Mouse (Mus musculus): ENCODE measurements around the gene Ndrg4. TPM values are rescaled to one million over a fixed set of nuclear protein-coding genes. Genes with fewer than 3 reads are reported as not detected.
A peak's percentile ranks its signal among the peaks of the same experiment; 100 is the strongest.

Ndrg4 gene
- polyA plus RNA-seq, 1 experiment, result 1.2 TPM

DNA sequence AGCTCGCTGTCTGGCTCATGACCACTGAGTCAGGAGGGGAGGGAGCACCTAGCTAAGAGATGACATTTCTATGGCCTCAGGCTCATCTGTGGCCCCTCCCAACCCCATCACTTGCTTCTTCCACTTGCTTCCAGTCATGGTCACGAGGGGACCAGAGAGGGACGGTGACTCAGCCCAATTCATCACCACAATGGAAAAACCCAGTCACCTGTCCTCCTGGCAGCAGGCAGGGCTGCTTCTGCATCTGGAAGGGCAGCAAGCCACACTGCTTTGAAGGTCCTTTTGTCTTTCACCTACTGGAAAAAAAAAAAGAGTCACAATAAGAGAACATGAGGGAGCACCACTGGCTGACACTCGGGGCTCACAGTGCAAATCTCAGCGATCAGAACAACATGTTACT is 4.0 kb upstream of the Ndrg4 start:
- no peak for DNase-seq (ENCODE audit: low read depth in 1 of 2, low spot score in 2 of 2)
- TF ChIP-seq CTCF (IDR thresholded peaks at IDR 0.05; ENCODE audit: extremely low read depth, insufficient read depth, insufficient read length, insufficient replicate concordance) (no peak), POLR2A (IDR thresholded peaks at IDR 0.05; ENCODE audit: low read depth, low read length) (no peak)
- 51% methylated on average over 5 of the region's 5 CpGs for WGBS
- peaks cover 6% of the 10 kb centered on the region; the same call in 1 of the 2 replicates for H3K4me1 ChIP-seq (ENCODE audit: control insufficient read depth, insufficient read depth, insufficient read length)
- no peaks in the 10 kb centered on the region for H3K36me3 ChIP-seq (ENCODE audit: control insufficient read depth, insufficient read depth, low read length)
- no peak overlapping the region for H3K4me3 ChIP-seq (ENCODE audit: extremely low read depth, insufficient read depth, insufficient read length)
- no peak overlapping the region for H3K27ac ChIP-seq (ENCODE audit: insufficient read depth, low read length)
- H3K27me3 ChIP-seq (ENCODE audit: control insufficient read depth, insufficient read depth, low read length), result peaks cover 8% of the 10 kb centered on the region

- peaks cover 17% of the 10 kb centered on the region for H3K27me3 ChIP-seq (ENCODE audit: control insufficient read depth, insufficient read depth, low read length)
- H3K36me3 ChIP-seq (ENCODE audit: control insufficient read depth, insufficient read depth, low read length), result no peaks in the 10 kb centered on the region
- WGBS, result under 1% methylated on average over 28 of the region's 48 CpGs
- peak overlapping the region; percentile 39; the same call in 1 of the 2 replicates for H3K4me3 ChIP-seq (ENCODE audit: extremely low read depth, insufficient read depth, insufficient read length)
- peaks cover 11% of the 10 kb centered on the region; the same call in 1 of the 2 replicates for H3K4me1 ChIP-seq (ENCODE audit: control insufficient read depth, insufficient read depth, insufficient read length)
- H3K27ac ChIP-seq (ENCODE audit: insufficient read depth, low read length), result no peak overlapping the region
- no peak for DNase-seq (ENCODE audit: low read depth in 1 of 2, low spot score in 2 of 2)
- no peak for TF ChIP-seq CTCF (IDR thresholded peaks at IDR 0.05; ENCODE audit: extremely low read depth, insufficient read depth, insufficient read length, insufficient replicate concordance)
These were observed 827 bp downstream of the Ndrg4 start for GRCm38 (mm10) chr8:95677591-95678023.

GRCm38 (mm10) chr8:95678024-95678611 is 1.3 kb downstream of the Ndrg4 start:
- 1% methylated on average over 70 of the region's 70 CpGs for WGBS
- Histone ChIP-seq H3K36me3 (ENCODE audit: control insufficient read depth, insufficient read depth, low read length) (no peaks in the 10 kb centered on the region), H3K4me3 (ENCODE audit: extremely low read depth, insufficient read depth, insufficient read length) (peak overlapping the region; percentile 39; the same call in 1 of the 2 replicates), H3K27me3 (ENCODE audit: control insufficient read depth, insufficient read depth, low read length) (peaks cover 17% of the 10 kb centered on the region), H3K4me1 (ENCODE audit: control insufficient read depth, insufficient read depth, insufficient read length) (peaks cover 11% of the 10 kb centered on the region; the same call in 1 of the 2 replicates), H3K27ac (ENCODE audit: insufficient read depth, low read length) (no peak overlapping the region)
- TF ChIP-seq CTCF (IDR thresholded peaks at IDR 0.05; ENCODE audit: extremely low read depth, insufficient read depth, insufficient read length, insufficient replicate concordance) (no peak), POLR2A (IDR thresholded peaks at IDR 0.05; ENCODE audit: low read depth, low read length) (no peak)
- DNase-seq (ENCODE audit: low read depth in 1 of 2, low spot score in 2 of 2), result no peak

DNA sequence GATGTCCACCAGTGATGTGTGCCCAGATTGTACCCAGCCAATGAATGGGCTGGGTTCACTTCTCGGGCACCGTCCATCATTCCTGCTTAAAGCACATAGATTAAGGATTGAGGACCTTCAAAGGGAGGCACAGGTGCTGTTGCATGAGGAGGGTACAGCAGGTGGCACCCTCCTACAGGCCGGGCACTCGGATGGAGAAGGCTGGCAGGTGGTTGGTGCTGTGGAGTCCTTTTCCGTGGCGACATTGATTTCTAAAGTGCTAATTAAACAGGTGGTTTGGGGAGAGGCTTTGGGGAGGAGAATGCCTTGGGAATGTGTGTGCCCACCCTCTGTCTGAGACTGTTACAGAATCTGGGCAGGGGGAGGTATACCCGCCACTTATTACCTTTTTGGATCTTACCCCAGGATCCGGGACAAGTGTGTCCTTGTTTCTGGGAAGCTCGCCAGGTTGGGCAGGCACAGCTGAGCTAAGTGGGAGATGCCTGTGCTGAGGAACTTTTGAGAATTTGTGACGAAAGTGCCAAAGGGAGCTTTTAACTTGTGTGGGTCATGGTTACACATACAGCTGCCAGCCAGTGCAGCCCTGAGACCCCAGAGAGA is 11.4 kb downstream of the Ndrg4 start:
- H3K4me3 ChIP-seq (ENCODE audit: extremely low read depth, insufficient read depth, insufficient read length), result no peak overlapping the region
- 77% methylated on average over 10 of the region's 10 CpGs for WGBS
- H3K4me1 ChIP-seq (ENCODE audit: control insufficient read depth, insufficient read depth, insufficient read length), result no peaks in the 10 kb centered on the region
- no peak overlapping the region for H3K27ac ChIP-seq (ENCODE audit: insufficient read depth, low read length)
- H3K36me3 ChIP-seq (ENCODE audit: control insufficient read depth, insufficient read depth, low read length), result no peaks in the 10 kb centered on the region
- no peak for DNase-seq (ENCODE audit: low read depth in 1 of 2, low spot score in 2 of 2)
- 0 out of 2 replicates have a peak, but pooled peaks cover under 1% of the 10 kb centered on the region for H3K27me3 ChIP-seq (ENCODE audit: control insufficient read depth, insufficient read depth, low read length)
- TF ChIP-seq POLR2A (IDR thresholded peaks at IDR 0.05; ENCODE audit: low read depth, low read length), result no peak
- no peak for TF ChIP-seq CTCF (IDR thresholded peaks at IDR 0.05; ENCODE audit: extremely low read depth, insufficient read depth, insufficient read length, insufficient replicate concordance)

DNA sequence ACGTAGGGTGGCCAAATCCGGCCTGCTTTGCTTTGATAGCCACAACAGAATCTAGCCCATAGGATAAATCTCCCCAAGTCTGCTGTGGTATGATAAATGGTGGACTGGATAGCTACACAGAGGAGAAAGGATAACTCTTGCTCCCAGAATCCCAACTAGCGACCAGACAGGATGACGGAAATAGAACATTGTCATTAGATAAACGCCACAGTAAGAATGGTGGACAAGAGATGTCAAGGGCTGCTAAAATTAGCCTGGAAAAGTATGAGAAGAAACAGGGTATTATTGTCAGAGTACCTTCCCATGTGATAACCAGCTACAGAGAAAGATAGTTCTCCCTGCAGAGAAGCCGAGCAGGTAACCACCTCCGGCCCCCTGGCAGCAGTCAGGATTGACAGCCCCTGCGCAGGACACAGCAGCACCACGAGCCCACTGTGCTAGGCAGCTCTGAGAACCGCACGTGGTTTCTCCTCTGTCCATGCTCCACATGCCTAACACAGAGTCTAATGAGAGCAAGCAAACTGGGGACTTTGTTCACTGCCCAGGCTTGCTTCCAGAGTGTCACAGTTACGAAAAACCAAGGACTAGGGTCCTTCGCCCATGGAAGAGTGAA is 14.3 kb downstream of the Ndrg4 start:
- Histone ChIP-seq H3K4me1 (ENCODE audit: control insufficient read depth, insufficient read depth, insufficient read length) (no peaks in the 10 kb centered on the region), H3K27me3 (ENCODE audit: control insufficient read depth, insufficient read depth, low read length) (peaks cover 6% of the 10 kb centered on the region; the same call in 1 of the 2 replicates), H3K27ac (ENCODE audit: insufficient read depth, low read length) (no peak overlapping the region), H3K36me3 (ENCODE audit: control insufficient read depth, insufficient read depth, low read length) (no peaks in the 10 kb centered on the region), H3K4me3 (ENCODE audit: extremely low read depth, insufficient read depth, insufficient read length) (no peak overlapping the region)
- TF ChIP-seq CTCF (IDR thresholded peaks at IDR 0.05; ENCODE audit: extremely low read depth, insufficient read depth, insufficient read length, insufficient replicate concordance) (no peak), POLR2A (IDR thresholded peaks at IDR 0.05; ENCODE audit: low read depth, low read length) (no peak)
- DNase-seq (ENCODE audit: low read depth in 1 of 2, low spot score in 2 of 2), result no peak
- 77% methylated on average over 13 of the region's 13 CpGs for WGBS

DNA sequence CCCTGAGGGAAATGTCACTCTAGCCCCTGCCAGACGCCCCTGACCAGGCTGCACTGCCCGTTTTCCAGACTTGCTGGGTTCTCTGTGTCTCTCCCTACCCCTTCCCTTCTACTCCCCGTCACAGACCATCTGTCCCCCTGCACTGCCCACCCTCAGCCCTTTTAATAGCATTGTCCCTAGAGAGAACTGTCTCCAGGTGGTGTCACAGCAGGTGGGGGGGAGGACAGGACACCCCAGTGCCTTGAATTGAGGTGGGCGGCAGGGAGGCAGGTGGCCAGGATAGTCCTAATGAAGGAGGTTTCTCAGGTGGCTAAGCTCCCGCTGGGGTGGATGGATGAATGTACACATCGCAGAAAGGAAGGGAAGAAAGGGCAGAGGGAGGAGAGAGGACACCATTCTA is 17.9 kb downstream of the Ndrg4 start:
- Histone ChIP-seq H3K27ac (ENCODE audit: insufficient read depth, low read length) (no peak overlapping the region), H3K4me1 (ENCODE audit: control insufficient read depth, insufficient read depth, insufficient read length) (no peaks in the 10 kb centered on the region), H3K4me3 (ENCODE audit: extremely low read depth, insufficient read depth, insufficient read length) (no peak overlapping the region), H3K36me3 (ENCODE audit: control insufficient read depth, insufficient read depth, low read length) (no peaks in the 10 kb centered on the region), H3K27me3 (ENCODE audit: control insufficient read depth, insufficient read depth, low read length) (peaks cover 6% of the 10 kb centered on the region)
- no peak for TF ChIP-seq POLR2A (IDR thresholded peaks at IDR 0.05; ENCODE audit: low read depth, low read length)
- no peak for TF ChIP-seq CTCF (IDR thresholded peaks at IDR 0.05; ENCODE audit: extremely low read depth, insufficient read depth, insufficient read length, insufficient replicate concordance)
- no peak for DNase-seq (ENCODE audit: low read depth in 1 of 2, low spot score in 2 of 2)
- 40% methylated on average over 6 of the region's 6 CpGs for WGBS

- no peak for TF ChIP-seq CTCF (IDR thresholded peaks at IDR 0.05; ENCODE audit: extremely low read depth, insufficient read depth, insufficient read length, insufficient replicate concordance)
- no peak for TF ChIP-seq POLR2A (IDR thresholded peaks at IDR 0.05; ENCODE audit: low read depth, low read length)
- Histone ChIP-seq H3K4me3 (ENCODE audit: extremely low read depth, insufficient read depth, insufficient read length) (no peak overlapping the region), H3K4me1 (ENCODE audit: control insufficient read depth, insufficient read depth, insufficient read length) (no peaks in the 10 kb centered on the region), H3K27ac (ENCODE audit: insufficient read depth, low read length) (no peak overlapping the region), H3K27me3 (ENCODE audit: control insufficient read depth, insufficient read depth, low read length) (peaks cover 6% of the 10 kb centered on the region), H3K36me3 (ENCODE audit: control insufficient read depth, insufficient read depth, low read length) (no peaks in the 10 kb centered on the region)
- 79% methylated on average over 8 of the region's 8 CpGs for WGBS
- DNase-seq (ENCODE audit: low read depth in 1 of 2, low spot score in 2 of 2), result no peak
These were observed 19.9 kb downstream of the Ndrg4 start for GRCm38 (mm10) chr8:95696661-95697060.
